Mouse (Mus musculus) neural tube, embryonic 14.5 days (tissue): Measurements from ENCODE around the gene Nrde2. TPM values are rescaled to one million over a fixed set of nuclear protein-coding genes. Genes with fewer than 3 reads are reported as not detected.
"Not testable (repeated sequence)": the region's sequence is repeated elsewhere in the genome, so short reads cannot be mapped to it uniquely, and the experiment has no call there.

Source experiments
- ATAC-seq: fragments of 200-750 bp; cut with Nextera tagmentation; 2 replicates; pipeline ENCODE4 v1.8.0; 2017; ENCODE audit warnings: low read depth, mild to moderate bottlenecking, moderate TSS enrichment, moderate library complexity
- H3K27ac ChIP-seq: fragments of 300-500 bp; sonication (generic); 2 replicates; pipeline ENCODE4 v1.5.1; 2014; ENCODE audit warnings: low read depth, mild to moderate bottlenecking, control low read depth, low read length, moderate library complexity, mixed read lengths
- H3K27me3 ChIP-seq: fragments of 300-500 bp; sonication (generic); 2 replicates; pipeline ENCODE4 v1.6.1; 2014; ENCODE audit warnings: low read length; ENCODE audit not compliant: control insufficient read depth, insufficient read depth
- H3K36me3 ChIP-seq: fragments of 300-500 bp; sonication (generic); 2 replicates; pipeline ENCODE4 v1.6.1; 2014; ENCODE audit warnings: low read length, mixed read lengths; ENCODE audit not compliant: control insufficient read depth, insufficient read depth
- H3K4me1 ChIP-seq: fragments of 300-500 bp; sonication (generic); 2 replicates; pipeline ENCODE4 v1.6.1; 2014; ENCODE audit warnings: low read length; ENCODE audit not compliant: control insufficient read depth, insufficient read depth
- H3K4me2 ChIP-seq: fragments of 300-500 bp; sonication (generic); 2 replicates; pipeline ENCODE4 v1.6.1; 2014; ENCODE audit warnings: mild to moderate bottlenecking, low read depth, low read length, control low read depth
- H3K4me3 ChIP-seq: fragments of 300-500 bp; sonication (generic); 2 replicates; pipeline ENCODE4 v1.5.1; 2014; ENCODE audit warnings: low read depth, low read length, control low read depth, mixed read lengths
- H3K9ac ChIP-seq: fragments of 300-500 bp; sonication (generic); replicated peaks from 2 replicates; pipeline ENCODE4 v1.6.1; 2014; ENCODE audit warnings: low read depth, mild to moderate bottlenecking, control low read depth, low read length, mixed read lengths
- H3K9me3 ChIP-seq: fragments of 300-500 bp; sonication (generic); 2 replicates; pipeline ENCODE4 v1.6.1; 2016; ENCODE audit warnings: low read length; ENCODE audit not compliant: control insufficient read depth
- WGBS: fragments of 180-500 bp; shearing (Covaris S2); extraction: QIAGEN DNeasy Blood & Tissue Kit; methylation state at CpG from one replicate; pipeline ENCODE4 v1.1.7; 2014; 5-methylcytosine and 5-hydroxymethylcytosine counted together
- polyA plus RNA-seq: library from polyadenylated mRNA; unstranded; fragments of >200 nt; fragmentation: Nextera tagmentation; extraction: Ambion mirVana; gene quantifications from 2 replicates; pipeline ENCODE4 v1.2.1, GENCODE M21; 2014

Gene Nrde2
- polyA plus RNA-seq, 1 experiment from 2014 or later, result 11.7 TPM

GRCm38 (mm10) chr12:100185897-100186296, 26.4 kb upstream of the Nrde2 start:
- H3K9ac ChIP-seq, result peak overlapping the region; percentile 1; the same call in 1 of the 2 replicates
- no peaks in the 10 kb centered on the region for H3K36me3 ChIP-seq
- H3K4me2 ChIP-seq, result peak overlapping the region; percentile 95; the same call in 1 of the 2 replicates
- no peak overlapping the region for H3K4me3 ChIP-seq
- H3K27ac ChIP-seq, result peak overlapping the region; percentile 100; the same call in 1 of the 2 replicates
- H3K9me3 ChIP-seq, result no peaks in the 10 kb centered on the region
- H3K4me1 ChIP-seq, result peaks cover 7% of the 10 kb centered on the region; the same call in 1 of the 2 replicates
- no peaks in the 10 kb centered on the region for H3K27me3 ChIP-seq
- no peak for ATAC-seq
- WGBS, result 61% methylated on average over 7 of the region's 7 CpGs

GRCm38 (mm10) chr12:100184976-100185375, 25.5 kb upstream of the Nrde2 start:
- not testable (repeated sequence) for H3K9me3 ChIP-seq, H3K4me2 ChIP-seq

DNA sequence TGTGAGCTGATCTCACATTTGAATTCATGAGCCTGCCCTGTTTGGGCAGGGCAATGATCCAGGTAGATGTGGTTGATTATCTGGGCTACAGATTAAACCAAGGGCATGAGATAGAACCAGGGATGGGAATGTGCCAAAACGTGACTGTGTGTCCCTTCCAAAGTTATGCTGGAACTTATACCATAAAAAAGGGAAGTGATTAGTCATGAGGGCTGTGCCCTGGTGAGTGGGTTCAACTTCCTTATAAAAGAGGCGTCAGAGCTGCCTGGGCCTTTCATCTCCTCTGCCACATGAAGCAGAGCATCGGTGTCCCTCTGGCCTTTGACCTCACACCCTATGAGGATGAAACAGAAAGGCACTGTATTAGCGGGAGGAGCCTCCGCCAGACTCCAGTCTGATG, 24.5 kb upstream of the Nrde2 start:
- Histone ChIP-seq H3K4me1 (peaks cover 7% of the 10 kb centered on the region; the same call in 1 of the 2 replicates), H3K27me3 (no peaks in the 10 kb centered on the region), H3K4me2 (no peak overlapping the region), H3K36me3 (no peaks in the 10 kb centered on the region), H3K4me3 (no peak overlapping the region), H3K9ac (no peak overlapping the region), H3K27ac (no peak overlapping the region), H3K9me3 (no peaks in the 10 kb centered on the region)
- no peak for ATAC-seq
- WGBS, result 73% methylated on average over 5 of the region's 5 CpGs

More at GRCm38 (mm10) chr12:100184976-100185375, 25.5 kb upstream of the Nrde2 start:
- 90% methylated on average over 2 of the region's 2 CpGs for WGBS
- not testable (repeated sequence) for H3K4me1 ChIP-seq, H3K27ac ChIP-seq, H3K36me3 ChIP-seq, H3K27me3 ChIP-seq, H3K9ac ChIP-seq, H3K4me3 ChIP-seq, ATAC-seq

- H3K4me2 ChIP-seq, result no peak overlapping the region
- 93% methylated on average over 2 of the region's 2 CpGs for WGBS
- H3K4me3 ChIP-seq, result no peak overlapping the region
- peaks cover 7% of the 10 kb centered on the region; the same call in 1 of the 2 replicates for H3K4me1 ChIP-seq
- no peak overlapping the region for H3K27ac ChIP-seq
- no peak overlapping the region for H3K9ac ChIP-seq
- H3K9me3 ChIP-seq, result no peaks in the 10 kb centered on the region
- ATAC-seq, result no peak
- no peaks in the 10 kb centered on the region for H3K36me3 ChIP-seq
- no peaks in the 10 kb centered on the region for H3K27me3 ChIP-seq
Observed at GRCm38 (mm10) chr12:100182676-100183075, 23.2 kb upstream of the Nrde2 start.

DNA sequence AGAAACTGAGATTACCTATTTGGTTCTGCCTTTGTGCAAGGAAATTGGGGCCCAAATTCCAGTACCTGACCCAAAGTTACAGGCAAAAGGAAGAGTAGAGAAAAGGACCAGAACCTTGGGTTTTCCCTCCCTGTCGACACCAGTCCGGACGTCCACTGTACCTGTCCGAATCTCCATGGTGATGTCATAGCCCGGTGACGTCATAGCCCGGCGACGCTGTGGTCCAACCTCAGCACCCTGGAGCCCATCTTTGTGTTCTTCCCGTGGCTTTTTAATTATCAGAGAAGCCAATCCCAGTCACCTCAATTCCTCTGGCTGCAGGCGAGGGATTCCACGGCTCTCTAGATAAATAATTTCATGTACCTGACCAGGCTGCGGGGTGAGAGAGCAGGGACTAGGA, 21.3 kb upstream of the Nrde2 start:
- Histone ChIP-seq H3K36me3 (no peaks in the 10 kb centered on the region), H3K4me2 (no peak overlapping the region), H3K4me1 (peaks cover 6% of the 10 kb centered on the region; the same call in 1 of the 2 replicates), H3K9ac (no peak overlapping the region), H3K4me3 (no peak overlapping the region), H3K9me3 (no peaks in the 10 kb centered on the region), H3K27me3 (no peaks in the 10 kb centered on the region), H3K27ac (no peak overlapping the region)
- ATAC-seq, result no peak
- 93% methylated on average over 13 of the region's 13 CpGs for WGBS

DNA sequence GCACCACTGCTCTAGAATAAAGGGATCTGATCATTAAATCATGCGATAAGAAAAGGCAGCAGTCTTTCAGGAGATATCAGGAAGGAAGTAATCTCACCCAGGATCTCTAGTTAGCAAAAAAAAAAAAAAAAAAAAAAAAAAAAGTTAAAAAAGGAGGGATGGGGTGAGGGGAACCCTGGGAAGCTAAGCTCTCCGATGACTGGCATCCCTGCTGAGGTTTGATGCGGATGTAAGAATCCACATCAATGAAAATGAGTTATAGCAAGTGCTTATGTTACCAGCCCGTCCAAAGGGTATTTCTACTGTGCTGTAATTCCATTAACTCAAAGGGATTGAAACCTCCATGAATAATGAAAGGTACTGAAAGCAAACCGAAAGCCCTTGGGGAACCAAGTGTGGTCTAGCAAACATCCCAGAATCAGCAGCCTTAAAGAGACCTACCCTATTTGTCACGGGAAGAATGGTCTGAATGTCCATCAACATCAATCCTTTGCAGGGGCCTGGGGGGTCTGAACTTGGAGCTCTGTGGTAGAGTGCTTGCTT, 19.5 kb upstream of the Nrde2 start:
- Histone ChIP-seq H3K4me1 (peaks cover 6% of the 10 kb centered on the region; the same call in 1 of the 2 replicates), H3K27me3 (no peaks in the 10 kb centered on the region), H3K9ac (no peak overlapping the region), H3K27ac (no peak overlapping the region), H3K9me3 (no peaks in the 10 kb centered on the region), H3K4me2 (no peak overlapping the region), H3K4me3 (no peak overlapping the region), H3K36me3 (no peaks in the 10 kb centered on the region)
- ATAC-seq, result no peak
- 24% methylated on average over 6 of the region's 6 CpGs for WGBS

- Histone ChIP-seq H3K4me3 (no peak overlapping the region), H3K4me2 (no peak overlapping the region), H3K27ac (peak overlapping the region; percentile 44), H3K9ac (no peak overlapping the region; the same call in 1 of the 2 replicates), H3K4me1 (peaks cover 6% of the 10 kb centered on the region; the same call in 1 of the 2 replicates), H3K27me3 (no peaks in the 10 kb centered on the region), H3K36me3 (no peaks in the 10 kb centered on the region), H3K9me3 (no peaks in the 10 kb centered on the region)
- ATAC-seq, result peak; percentile 89
- WGBS, result 19% methylated on average over 11 of the region's 11 CpGs
Observed at GRCm38 (mm10) chr12:100176469-100177056, 17.1 kb upstream of the Nrde2 start.

GRCm38 (mm10) chr12:100172481-100172880, 13.0 kb upstream of the Nrde2 start:
- no peaks in the 10 kb centered on the region for H3K27me3 ChIP-seq
- no peak overlapping the region for H3K9ac ChIP-seq
- no peak overlapping the region for H3K27ac ChIP-seq
- H3K36me3 ChIP-seq, result no peaks in the 10 kb centered on the region
- H3K4me3 ChIP-seq, result no peak overlapping the region
- H3K4me2 ChIP-seq, result no peak overlapping the region
- no peaks in the 10 kb centered on the region for H3K9me3 ChIP-seq
- 65% methylated on average over 7 of the region's 7 CpGs for WGBS
- peaks cover 9% of the 10 kb centered on the region; the same call in 1 of the 2 replicates for H3K4me1 ChIP-seq
- no peak for ATAC-seq
